Mouse (Mus musculus): ENCODE measurements around the gene Atmin. TPM values are rescaled to one million over a fixed set of nuclear protein-coding genes. Genes with fewer than 3 reads are reported as not detected.

The Atmin gene
- polyA plus RNA-seq, 2 experiments from 2014 or later = 7.0 to 9.0 TPM

DNA sequence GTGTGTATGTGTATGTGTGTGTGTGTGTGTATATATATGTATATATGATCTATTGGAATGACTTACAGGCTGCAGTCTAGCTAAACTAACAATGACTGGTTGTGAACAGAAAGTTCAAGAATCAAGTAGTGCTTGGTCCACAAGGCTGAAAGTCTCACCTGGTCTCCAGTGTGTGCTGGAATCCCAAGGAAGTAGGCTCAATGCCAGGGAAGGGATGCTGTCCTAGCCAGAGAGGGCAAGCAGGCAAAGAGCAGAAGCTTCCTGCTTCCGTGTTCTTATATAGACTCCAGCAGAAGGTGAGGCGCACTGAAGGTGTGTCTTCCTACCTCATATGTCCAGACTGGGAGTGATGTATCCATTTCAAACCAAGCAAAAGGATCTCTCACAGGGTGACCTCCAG lies 8.6 kb downstream of the Atmin start:
- no peak for ATAC-seq

DNA sequence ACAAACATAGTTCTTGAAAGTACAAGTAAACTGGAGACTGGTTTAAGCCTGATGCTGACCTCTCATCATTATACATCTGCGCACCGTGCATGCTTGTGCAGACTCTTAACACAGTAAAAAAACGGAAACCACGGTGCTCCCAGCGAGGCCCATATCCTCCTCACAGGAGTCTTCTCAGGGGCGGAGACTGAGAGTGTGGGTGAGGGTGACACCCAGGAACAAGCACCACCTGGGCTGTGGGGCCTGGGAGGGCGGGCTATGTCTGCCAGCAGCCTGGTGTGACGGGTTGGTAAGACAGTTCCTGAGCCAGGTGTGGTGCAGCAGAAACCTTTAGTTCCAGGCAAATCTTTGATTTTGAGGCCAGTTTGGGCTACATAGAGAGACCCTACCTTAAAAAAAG lies 9.2 kb downstream of the Atmin start:
- ATAC-seq = peak; percentile 96

DNA sequence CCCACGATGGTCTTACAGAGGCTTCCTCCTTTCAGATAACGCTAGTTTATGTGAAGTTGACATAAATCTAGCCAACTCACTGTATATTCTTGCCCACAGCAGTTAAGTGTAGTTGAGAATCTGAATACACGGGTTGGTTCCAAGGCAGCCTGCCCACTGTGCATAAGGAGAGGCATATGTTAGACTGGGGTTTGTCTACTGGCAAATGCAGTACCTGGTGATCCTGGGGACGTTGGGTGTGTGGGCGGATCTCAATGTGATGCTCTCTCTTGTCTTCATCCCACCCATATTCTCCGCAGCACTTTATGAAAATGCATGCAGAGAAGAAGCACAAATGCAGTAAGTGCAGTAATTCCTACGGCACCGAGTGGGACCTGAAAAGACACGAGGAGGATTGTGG lies 11.2 kb downstream of the Atmin start:
- ATAC-seq = no peak

DNA sequence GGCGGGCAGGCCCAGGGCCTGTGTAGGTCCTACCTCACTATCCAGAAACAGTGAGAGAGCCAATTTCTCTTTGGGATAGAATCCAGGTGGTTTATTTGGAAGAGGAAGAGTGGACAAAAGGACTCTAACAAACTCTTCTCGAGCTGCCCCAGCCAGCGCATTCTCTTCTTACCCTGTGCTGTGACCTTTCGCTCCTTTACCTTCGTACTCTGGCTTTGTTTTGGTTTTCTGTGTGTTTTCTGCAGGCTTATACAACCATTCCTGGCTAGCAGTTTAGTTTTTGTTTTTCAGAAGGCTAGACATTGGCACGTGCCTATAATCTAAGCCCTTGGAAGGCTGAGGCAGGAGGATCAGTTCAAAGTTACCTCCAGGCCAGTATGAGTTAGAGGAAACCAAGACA lies 26.3 kb downstream of the Atmin start:
- ATAC-seq = no peak

GRCm38 (mm10) chr8:116975066-116975465 lies 31.9 kb downstream of the Atmin start:
- ATAC-seq = no peak

- no peak for ATAC-seq
Observed at GRCm38 (mm10) chr8:116975606-116976005, 32.4 kb downstream of the Atmin start.

GRCm38 (mm10) chr8:116978052-116978451 lies 34.9 kb downstream of the Atmin start:
- no peak for ATAC-seq

DNA sequence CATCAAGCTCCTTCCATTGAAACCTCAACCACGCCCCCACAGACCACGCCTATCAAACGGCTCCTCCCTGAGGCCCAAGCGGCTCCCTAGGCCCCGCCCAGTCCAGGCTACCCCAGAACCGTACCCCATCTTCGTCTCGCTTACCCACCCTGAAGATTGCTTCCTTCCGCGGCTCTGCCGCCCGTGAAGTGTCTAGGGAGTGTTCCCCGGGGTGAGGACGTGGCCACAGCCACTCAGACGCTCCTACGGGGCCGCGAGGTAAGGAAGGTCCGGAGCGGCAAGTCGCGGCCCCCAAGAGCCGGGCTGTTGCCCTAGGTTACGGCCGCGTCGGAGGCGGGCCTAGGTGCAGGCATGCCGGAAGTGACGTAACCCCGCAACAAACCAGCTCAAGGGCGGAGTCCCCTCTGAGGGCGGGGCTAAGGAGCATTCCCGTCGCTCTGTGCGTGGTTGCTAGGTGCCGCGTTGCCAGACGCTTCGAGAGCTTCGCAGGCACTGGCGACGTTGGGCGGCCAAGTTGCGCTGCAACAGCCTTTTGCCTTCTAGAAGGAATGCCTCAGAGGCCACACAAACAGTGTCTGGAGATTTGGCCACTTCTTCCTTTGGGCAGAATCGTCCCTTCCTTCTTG lies 35.6 kb downstream of the Atmin start, which contains the start of gene 1700030J22Rik:
1700030J22Rik (minus strand) TSS at position 329 of the 626 bp plus-strand sequence.
- ATAC-seq = peak; percentile 94

GRCm38 (mm10) chr8:116980117-116980516 lies 36.9 kb downstream of the Atmin start:
- ATAC-seq = peak; percentile 21

GRCm38 (mm10) chr8:116989842-116990241 lies 46.6 kb downstream of the Atmin start:
- no peak for ATAC-seq

GRCm38 (mm10) chr8:116991241-116991640 lies 48.0 kb downstream of the Atmin start:
- ATAC-seq = no peak

- no peak for ATAC-seq
Observed at GRCm38 (mm10) chr8:116992176-116992971, 49.2 kb downstream of the Atmin start.

GRCm38 (mm10) chr8:116993095-116993867 lies 50.1 kb downstream of the Atmin start, which contains the start of gene Gcsh:
Gcsh (minus strand) TSS chr8:116993537.
- ATAC-seq = peak; percentile 99

DNA sequence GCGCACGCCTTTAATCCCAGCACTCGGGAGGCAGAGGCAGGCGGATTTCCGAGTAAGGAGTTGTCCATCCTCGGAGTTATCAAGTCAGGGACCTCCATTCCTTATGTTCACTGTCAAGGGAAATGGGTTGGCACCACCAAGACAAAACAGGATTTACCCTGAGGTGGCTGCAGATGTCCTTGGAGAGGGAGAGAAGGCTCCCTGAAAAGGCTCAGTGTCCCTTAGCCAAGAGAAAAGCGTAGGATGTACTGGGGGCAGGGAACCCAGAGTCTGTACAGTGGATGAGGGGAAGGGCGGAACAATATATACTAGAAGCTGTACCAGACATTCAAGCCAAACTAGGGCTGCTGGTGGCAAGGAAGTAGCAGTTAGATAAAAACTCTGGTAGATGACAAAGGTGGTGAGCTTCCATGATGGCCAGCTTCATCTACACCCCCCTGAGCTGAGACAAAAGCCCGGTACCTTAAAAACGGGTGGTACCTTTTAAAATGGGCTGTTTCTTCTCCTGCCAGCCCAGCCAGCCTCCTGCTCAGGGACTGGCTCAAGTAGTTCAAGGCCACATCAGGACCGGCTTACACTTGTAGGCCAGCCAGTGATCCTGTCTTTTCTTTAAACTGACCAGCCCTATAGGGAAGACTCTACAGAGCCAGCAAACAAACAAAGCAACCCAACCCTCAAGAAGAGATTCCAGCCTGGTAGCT lies 51.0 kb downstream of the Atmin start:
- no peak for ATAC-seq

Other genes starting within 250 kb of the Atmin start
- 10 to 100 TPM; 12.0 to 14.9 TPM for gene Cdyl2, start 210.4 kb upstream of the Atmin start, polyA plus RNA-seq (2017; shearing (Covaris generic))
- gene Cmc2, start 21.9 kb upstream of the Atmin start, polyA plus RNA-seq (2017; shearing (Covaris generic)) = 10 to 100 TPM; 34.8 to 43.4 TPM
- 1 to 10 TPM; 7.4 to 8.5 TPM for gene Cenpn, start 21.7 kb upstream of the Atmin start, polyA plus RNA-seq (2017; shearing (Covaris generic))
- not detected for gene 1700030J22Rik, start 35.6 kb downstream of the Atmin start, polyA plus RNA-seq (2017; shearing (Covaris generic))
- 10 to 100 TPM; 30.8 to 37.3 TPM for gene Gcsh, start 50.1 kb downstream of the Atmin start, polyA plus RNA-seq (2017; shearing (Covaris generic))
- gene Pkd1l2, start 139.1 kb downstream of the Atmin start, polyA plus RNA-seq (2017; shearing (Covaris generic)) = under 1 TPM; 0.31 to 0.74 TPM
- gene Bco1, start 152.5 kb downstream of the Atmin start, polyA plus RNA-seq (2017; shearing (Covaris generic)) = not detected
- gene Gan, start 214.7 kb downstream of the Atmin start, polyA plus RNA-seq (2017; shearing (Covaris generic)) = 1 to 10 TPM; 2.1 to 2.2 TPM